Mouse (Mus musculus): ENCODE data around the gene Ddx23.

GRCm38 (mm10) chr15:98612229-98612628, 50.5 kb downstream of the Ddx23 start:
- TF ChIP-seq CTCF (IDR thresholded peaks at IDR 0.05; ENCODE audit: control insufficient read depth, insufficient read depth, insufficient read length) (no peak), CEBPB (IDR thresholded peaks at IDR 0.05; ENCODE audit: low read depth) (no peak), MAX (IDR thresholded peaks at IDR 0.05) (no peak), MYOD1 (IDR thresholded peaks at IDR 0.05; ENCODE audit: control insufficient read depth, insufficient read length, low read depth) (no peak), USF1 (IDR thresholded peaks at IDR 0.05; ENCODE audit: low read depth) (no peak), FOSL1 (IDR thresholded peaks at IDR 0.05; ENCODE audit: insufficient read depth, low read length, poor library complexity, severe bottlenecking) (no peak), MYOG (IDR thresholded peaks at IDR 0.05; ENCODE audit: control insufficient read depth, extremely low read depth, insufficient read length) (no peak)
